Mouse (Mus musculus) midbrain, embryonic 14.5 days (tissue): ENCODE results near the gene 4930568D16Rik. TPM values are rescaled to one million over a fixed set of nuclear protein-coding genes. Genes with fewer than 3 reads are reported as not detected.

Experiments
- ATAC-seq: fragments of 200-750 bp; cut with Nextera tagmentation; 2 replicates; pipeline ENCODE4 v1.8.0; 2017; ENCODE audit warnings: moderate number of reproducible peaks, moderate library complexity; ENCODE audit not compliant: low FRiP score, low TSS enrichment
- DNase-seq: peaks from one replicate; pipeline ENCODE4 v3.0.0-alpha.2; 2015
- H3K27ac ChIP-seq: fragments of 300-500 bp; sonication (generic); replicated peaks from 2 replicates; pipeline ENCODE4 v1.5.1; 2014; ENCODE audit warnings: mild to moderate bottlenecking, low read depth, low read length, moderate library complexity
- H3K27me3 ChIP-seq: fragments of 300-500 bp; sonication (generic); 2 replicates; pipeline ENCODE4 v1.6.1; 2014; ENCODE audit warnings: low read length, control low read depth, mixed read lengths; ENCODE audit not compliant: control insufficient read depth, insufficient read depth
- H3K36me3 ChIP-seq: fragments of 300-500 bp; sonication (generic); 2 replicates; pipeline ENCODE4 v1.6.1; 2014; ENCODE audit warnings: low read length, control low read depth; ENCODE audit not compliant: control insufficient read depth, insufficient read depth
- H3K4me1 ChIP-seq: fragments of 300-500 bp; sonication (generic); 2 replicates; pipeline ENCODE4 v1.6.1; 2014; ENCODE audit warnings: mild to moderate bottlenecking, antibody characterized with exemption, low read length, control low read depth; ENCODE audit not compliant: control insufficient read depth, insufficient read depth
- H3K4me2 ChIP-seq: fragments of 300-500 bp; sonication (generic); 2 replicates; pipeline ENCODE4 v1.6.1; 2014; ENCODE audit warnings: mild to moderate bottlenecking, low read length, moderate library complexity
- H3K4me3 ChIP-seq: fragments of 300-500 bp; sonication (generic); replicated peaks from 2 replicates; pipeline ENCODE4 v1.5.1; 2014; ENCODE audit warnings: low read depth, low read length
- H3K9ac ChIP-seq: fragments of 300-500 bp; sonication (generic); replicated peaks from 2 replicates; pipeline ENCODE4 v1.6.1; 2014; ENCODE audit warnings: mild to moderate bottlenecking, low read length, moderate library complexity
- H3K9me3 ChIP-seq: fragments of 300-500 bp; sonication (generic); 2 replicates; pipeline ENCODE4 v1.6.1; 2016; ENCODE audit warnings: low read length, control low read depth, mixed read lengths; ENCODE audit not compliant: control insufficient read depth
- WGBS: fragments of 180-500 bp; shearing (Covaris S2); extraction: QIAGEN DNeasy Blood & Tissue Kit; methylation state at CpG from one replicate; pipeline ENCODE4 v1.1.7; 2014; 5-methylcytosine and 5-hydroxymethylcytosine counted together
- polyA plus RNA-seq: library from polyadenylated mRNA; unstranded; fragments of >200 nt; fragmentation: Nextera tagmentation; extraction: Ambion mirVana; gene quantifications from 2 replicates; pipeline ENCODE4 v1.2.1, GENCODE M21; 2014

The 4930568D16Rik gene
- polyA plus RNA-seq, 1 experiment from 2014 or later = not detected

GRCm38 (mm10) chr2:35407266-35407665, 39.7 kb upstream of the 4930568D16Rik start:
- Histone ChIP-seq H3K4me2 (no peak overlapping the region), H3K27ac (no peak overlapping the region), H3K9me3 (no peaks in the 10 kb centered on the region), H3K27me3 (no peaks in the 10 kb centered on the region), H3K4me1 (no peaks in the 10 kb centered on the region), H3K36me3 (no peaks in the 10 kb centered on the region), H3K9ac (no peak overlapping the region), H3K4me3 (no peak overlapping the region)
- DNase-seq = no peak
- ATAC-seq = no peak
- 86% methylated on average over 6 of the region's 6 CpGs for WGBS

DNA sequence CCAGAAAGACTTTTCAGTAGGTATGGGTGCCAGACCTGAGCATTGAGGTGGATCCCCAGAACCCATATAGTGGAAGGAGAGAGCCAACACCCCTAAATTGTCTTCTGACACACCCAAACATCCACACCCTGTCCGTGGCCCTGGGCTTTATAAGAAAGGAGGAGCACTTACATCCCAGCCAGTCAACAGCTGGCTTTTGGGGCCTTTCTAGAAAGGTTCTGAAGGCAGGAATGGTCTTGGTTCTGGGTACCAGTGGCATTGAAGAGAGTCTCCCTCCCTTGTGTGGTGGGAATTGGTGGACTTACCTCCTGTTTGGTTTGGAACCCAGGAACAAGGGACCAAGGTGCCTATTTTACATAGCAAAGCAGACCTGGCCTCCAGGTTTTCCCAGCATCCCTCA, 39.1 kb upstream of the 4930568D16Rik start:
- Histone ChIP-seq H3K4me2 (no peak overlapping the region), H3K9me3 (no peaks in the 10 kb centered on the region)
- 63% methylated on average over 1 of the region's 1 CpGs for WGBS

GRCm38 (mm10) chr2:35402391-35402790, 34.9 kb upstream of the 4930568D16Rik start:
- H3K4me2 ChIP-seq = no peak overlapping the region
- H3K9me3 ChIP-seq = no peaks in the 10 kb centered on the region
- H3K27ac ChIP-seq = no peak overlapping the region
- H3K36me3 ChIP-seq = no peaks in the 10 kb centered on the region
- no peak overlapping the region for H3K9ac ChIP-seq
- H3K4me3 ChIP-seq = no peak overlapping the region
- DNase-seq (no peak), ATAC-seq (no peak)
- no peaks in the 10 kb centered on the region for H3K4me1 ChIP-seq
- WGBS = 93% methylated on average over 16 of the region's 16 CpGs
- no peaks in the 10 kb centered on the region for H3K27me3 ChIP-seq

More for the DNA sequence above, 39.1 kb upstream of the 4930568D16Rik start:
- Histone ChIP-seq H3K4me3 (no peak overlapping the region), H3K27ac (no peak overlapping the region), H3K27me3 (no peaks in the 10 kb centered on the region), H3K4me1 (no peaks in the 10 kb centered on the region), H3K36me3 (no peaks in the 10 kb centered on the region), H3K9ac (no peak overlapping the region)
- ATAC-seq (no peak), DNase-seq (no peak)

- no peaks in the 10 kb centered on the region for H3K9me3 ChIP-seq
- 90% methylated on average over 7 of the region's 7 CpGs for WGBS
- no peak overlapping the region for H3K27ac ChIP-seq
- H3K27me3 ChIP-seq = no peaks in the 10 kb centered on the region
- DNase-seq (no peak), ATAC-seq (no peak)
- no peaks in the 10 kb centered on the region for H3K36me3 ChIP-seq
- H3K4me3 ChIP-seq = no peak overlapping the region
- no peak overlapping the region for H3K4me2 ChIP-seq
- no peak overlapping the region for H3K9ac ChIP-seq
- H3K4me1 ChIP-seq = no peaks in the 10 kb centered on the region
Measured at GRCm38 (mm10) chr2:35400739-35401138, 33.2 kb upstream of the 4930568D16Rik start.

- H3K27ac ChIP-seq = no peak overlapping the region
- H3K27me3 ChIP-seq = no peaks in the 10 kb centered on the region
- no peak overlapping the region for H3K4me2 ChIP-seq
- H3K9me3 ChIP-seq = no peaks in the 10 kb centered on the region
- WGBS = 79% methylated on average over 6 of the region's 6 CpGs
- H3K36me3 ChIP-seq = no peaks in the 10 kb centered on the region
- H3K9ac ChIP-seq = no peak overlapping the region
- H3K4me1 ChIP-seq = no peaks in the 10 kb centered on the region
- H3K4me3 ChIP-seq = no peak overlapping the region
- no peak for ATAC-seq
- no peak for DNase-seq
Measured at GRCm38 (mm10) chr2:35398184-35398828, 30.8 kb upstream of the 4930568D16Rik start.

DNA sequence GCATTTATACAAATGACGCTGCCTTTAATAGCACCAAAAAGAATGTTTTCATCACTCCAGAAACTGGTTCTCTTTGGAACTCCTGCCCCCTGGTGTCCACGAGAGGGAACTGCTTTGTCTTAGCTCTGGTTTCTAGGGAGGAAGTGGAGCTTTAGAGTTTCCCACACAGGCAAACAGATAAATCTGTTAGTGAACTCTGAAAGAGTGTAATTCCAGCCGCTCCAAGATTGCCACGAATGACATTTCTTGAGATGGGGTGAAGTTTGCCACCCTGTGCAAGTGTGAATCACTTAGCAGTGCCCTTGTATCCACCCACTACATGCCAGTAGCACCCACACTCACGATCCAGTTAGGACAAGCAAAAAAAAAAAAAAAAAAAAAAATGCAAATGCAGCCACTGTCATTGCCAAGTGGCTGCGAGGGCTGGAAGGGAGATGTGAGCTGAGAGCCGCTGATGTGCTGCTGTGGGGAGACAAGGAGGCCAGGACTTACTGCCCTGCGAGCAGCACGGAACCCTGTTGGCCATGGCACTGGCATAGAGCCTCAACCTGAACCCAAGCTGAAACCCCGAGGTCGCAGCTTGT, 30.2 kb upstream of the 4930568D16Rik start:
- Histone ChIP-seq H3K9ac (no peak overlapping the region), H3K4me3 (no peak overlapping the region), H3K9me3 (no peaks in the 10 kb centered on the region), H3K4me1 (no peaks in the 10 kb centered on the region), H3K4me2 (no peak overlapping the region), H3K27me3 (no peaks in the 10 kb centered on the region), H3K27ac (no peak overlapping the region), H3K36me3 (no peaks in the 10 kb centered on the region)
- no peak for ATAC-seq
- 53% methylated on average over 11 of the region's 11 CpGs for WGBS
- DNase-seq = peak; percentile 86

- no peak for ATAC-seq
- no peak within 1 kb of the TSS for H3K4me3 ChIP-seq
Measured at GRCm38 (mm10) chr2:35397096-35397495, 29.6 kb upstream of the 4930568D16Rik start, which contains the start of gene 4930402F06Rik. Gene 4930402F06Rik, minus strand, starts transcription at chr2:35397175.

DNA sequence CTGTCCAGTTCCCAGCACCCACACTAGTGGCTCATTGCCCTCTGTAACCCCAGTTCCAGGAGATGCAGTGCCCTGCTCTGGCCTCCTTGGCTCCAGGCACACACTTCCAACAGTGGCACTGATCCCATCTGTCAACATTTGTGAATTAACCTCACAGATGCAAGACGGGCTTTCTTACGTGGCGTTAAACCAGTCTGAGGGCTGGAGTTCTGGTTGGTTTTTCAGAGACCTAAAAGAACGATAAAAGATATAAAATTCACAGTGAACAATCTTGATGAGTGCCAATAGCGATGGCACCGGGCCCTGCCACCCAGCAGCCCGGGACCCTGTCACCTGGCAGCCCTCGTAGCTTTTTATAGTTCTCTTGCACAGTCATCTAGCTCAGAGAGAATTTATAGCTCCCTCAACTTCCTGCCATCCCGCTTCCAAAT, 17.9 kb upstream of the 4930568D16Rik start:
- no peak overlapping the region for H3K4me2 ChIP-seq
- no peak overlapping the region for H3K27ac ChIP-seq
- H3K4me3 ChIP-seq = no peak overlapping the region
- H3K9ac ChIP-seq = no peak overlapping the region
- no peaks in the 10 kb centered on the region for H3K9me3 ChIP-seq
- DNase-seq = no peak
- no peaks in the 10 kb centered on the region for H3K4me1 ChIP-seq
- 83% methylated on average over 9 of the region's 9 CpGs for WGBS
- H3K36me3 ChIP-seq = no peaks in the 10 kb centered on the region
- no peaks in the 10 kb centered on the region for H3K27me3 ChIP-seq
- no peak for ATAC-seq

More at GRCm38 (mm10) chr2:35397096-35397495, 29.6 kb upstream of the 4930568D16Rik start, which contains the start of gene 4930402F06Rik:
- Histone ChIP-seq H3K4me1 (no peaks in the 10 kb centered on the region), H3K36me3 (no peaks in the 10 kb centered on the region), H3K4me2 (no peak within 1 kb of the TSS), H3K27me3 (no peaks in the 10 kb centered on the region), H3K27ac (no peak within 1 kb of the TSS), H3K9me3 (no peaks in the 10 kb centered on the region), H3K9ac (no peak within 1 kb of the TSS)
- 47% methylated on average over 5 of the region's 5 CpGs for WGBS
- DNase-seq = peak; percentile 43

DNA sequence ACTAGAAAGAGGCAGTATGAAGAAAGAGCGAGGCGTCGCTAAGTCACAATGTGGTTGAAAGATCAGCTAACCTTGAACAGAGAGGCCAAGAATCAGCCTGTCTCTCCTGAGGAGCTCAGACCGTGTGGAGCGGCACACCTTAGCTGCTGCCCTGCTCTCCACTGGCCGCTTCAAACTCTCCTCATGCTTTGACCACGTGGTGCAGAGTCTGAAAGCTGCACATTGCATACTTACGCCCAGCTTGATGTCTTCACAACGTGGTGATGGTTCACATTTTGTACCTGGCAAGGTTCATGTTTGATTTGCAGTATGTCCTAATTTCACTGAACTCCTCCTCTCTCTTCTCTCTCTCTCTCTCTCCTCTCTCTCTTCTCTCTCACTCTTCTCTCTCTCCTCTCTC, 11.8 kb upstream of the 4930568D16Rik start:
- DNase-seq (no peak), ATAC-seq (no peak)
- no peak overlapping the region for H3K27ac ChIP-seq
- H3K4me3 ChIP-seq = no peak overlapping the region
- H3K4me1 ChIP-seq = no peaks in the 10 kb centered on the region
- no peaks in the 10 kb centered on the region for H3K36me3 ChIP-seq
- H3K9me3 ChIP-seq = no peaks in the 10 kb centered on the region
- whole genome bisulfite sequencing = 77% methylated on average over 9 of the region's 9 CpGs
- H3K9ac ChIP-seq = no peak overlapping the region
- H3K4me2 ChIP-seq = no peak overlapping the region
- no peaks in the 10 kb centered on the region for H3K27me3 ChIP-seq
